Mouse (Mus musculus) lung, postnatal 0 days (tissue): ENCODE data around the gene Abcg1.

Source experiments
- CTCF ChIP-seq: IDR thresholded peaks from 2 replicates; pipeline ENCODE4 v1.5.1; 2016; ENCODE audit warnings: antibody characterized with exemption, mild to moderate bottlenecking
- EP300 ChIP-seq: IDR thresholded peaks from 2 replicates; pipeline ENCODE4 v1.6.1; 2016; ENCODE audit warnings: antibody characterized with exemption, mild to moderate bottlenecking, control low read depth

DNA sequence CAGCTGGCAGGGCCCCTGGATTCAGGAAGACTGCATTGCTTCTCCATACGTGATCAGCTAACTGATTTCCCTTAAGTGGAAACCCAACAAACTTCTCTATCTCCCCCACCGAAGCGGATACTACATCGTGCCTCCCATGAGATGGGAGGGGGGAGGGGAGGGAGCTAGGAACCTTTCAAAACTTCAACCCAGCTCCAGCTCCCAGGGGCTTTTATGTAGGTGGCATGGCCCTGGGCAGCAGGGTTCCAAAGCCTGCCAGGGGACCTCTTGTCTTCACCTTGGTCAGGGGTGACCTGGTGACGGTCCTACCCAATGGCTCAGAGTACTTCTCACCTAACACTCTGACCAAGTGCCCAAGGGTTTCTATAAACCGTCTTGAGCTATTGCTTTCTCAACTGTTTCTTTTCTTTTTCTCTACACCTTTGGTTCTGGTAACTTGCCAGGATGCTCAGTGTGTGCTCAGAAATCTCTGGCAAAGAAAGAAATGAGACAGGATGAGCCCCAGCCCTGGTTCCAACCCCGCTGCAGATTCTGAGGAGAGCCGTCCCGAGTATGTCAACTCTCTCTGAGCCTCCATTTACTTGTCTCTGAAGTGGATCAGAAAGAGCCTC lies 71.3 kb downstream of the Abcg1 start:
- TF ChIP-seq CTCF = no peak
- no peak for TF ChIP-seq EP300
